Mouse (Mus musculus): ENCODE measurements around the gene Rbms3. TPM values are rescaled to one million over a fixed set of nuclear protein-coding genes. Genes with fewer than 3 reads are reported as not detected.

Rbms3 gene
- total RNA-seq, 2 experiments from 2014 or later: 10.9 to 11.6 TPM

GRCm38 (mm10) chr9:117491866-117492265 is 137.8 kb downstream of the Rbms3 start:
- no peak for DNase-seq
- intact Hi-C loops (cut with DNase I): no loop called here

GRCm38 (mm10) chr9:117484396-117484795 is 145.3 kb downstream of the Rbms3 start:
- intact Hi-C loops (cut with DNase I): no loop called here
- DNase-seq: no peak

- DNase-seq: no peak
- intact Hi-C loops (cut with DNase I): no loop called here
These were observed 153.0 kb downstream of the Rbms3 start for GRCm38 (mm10) chr9:117476753-117477152.

GRCm38 (mm10) chr9:117452816-117453215 is 176.9 kb downstream of the Rbms3 start:
- no peak for DNase-seq
- intact Hi-C loops (cut with DNase I): no loop called here

GRCm38 (mm10) chr9:117442611-117443010 is 187.1 kb downstream of the Rbms3 start:
- intact Hi-C loops (cut with DNase I): no loop called here
- no peak for DNase-seq

GRCm38 (mm10) chr9:117435856-117436255 is 193.9 kb downstream of the Rbms3 start:
- intact Hi-C loops (cut with DNase I): no loop called here
- DNase-seq: no peak

- no peak for DNase-seq
- intact Hi-C loops (cut with DNase I): no loop called here
These were observed 199.0 kb downstream of the Rbms3 start for GRCm38 (mm10) chr9:117430670-117431069.

GRCm38 (mm10) chr9:117429217-117430105 is 200.3 kb downstream of the Rbms3 start:
- no peak for DNase-seq
- intact Hi-C loops (cut with DNase I): no loop called here

- intact Hi-C loops (cut with DNase I): no loop called here
- no peak for DNase-seq
These were observed 206.5 kb downstream of the Rbms3 start for GRCm38 (mm10) chr9:117423259-117423658.

GRCm38 (mm10) chr9:117419874-117420485 is 209.7 kb downstream of the Rbms3 start:
- DNase-seq: no peak
- intact Hi-C loops (cut with DNase I): no loop called here

GRCm38 (mm10) chr9:117413181-117413580 is 216.5 kb downstream of the Rbms3 start:
- no peak for DNase-seq
- intact Hi-C loops (cut with DNase I): no loop called here

GRCm38 (mm10) chr9:117412584-117412983 is 217.1 kb downstream of the Rbms3 start:
- DNase-seq: no peak
- intact Hi-C loops (cut with DNase I): no loop called here

- intact Hi-C loops (cut with DNase I): no loop called here
- DNase-seq: no peak
These were observed 225.1 kb downstream of the Rbms3 start for GRCm38 (mm10) chr9:117404621-117405020.

GRCm38 (mm10) chr9:117400262-117400671 is 229.4 kb downstream of the Rbms3 start:
- no peak for DNase-seq
- intact Hi-C loops (cut with DNase I): no loop called here

- intact Hi-C loops (cut with DNase I): no loop called here
- DNase-seq: no peak
These were observed 232.6 kb downstream of the Rbms3 start for GRCm38 (mm10) chr9:117397071-117397470.

- DNase-seq: no peak
- intact Hi-C loops (cut with DNase I): no loop called here
These were observed 233.1 kb downstream of the Rbms3 start for GRCm38 (mm10) chr9:117396586-117396985.

GRCm38 (mm10) chr9:117393626-117394525 is 235.8 kb downstream of the Rbms3 start:
- peak; percentile 9 to 17 for DNase-seq
- intact Hi-C loops (cut with DNase I): no loop called here

GRCm38 (mm10) chr9:117388024-117388423 is 241.7 kb downstream of the Rbms3 start:
- no peak for DNase-seq
- intact Hi-C loops (cut with DNase I): no loop called here

- intact Hi-C loops (cut with DNase I): no loop called here
- no peak for DNase-seq
These were observed 248.8 kb downstream of the Rbms3 start for GRCm38 (mm10) chr9:117380876-117381275.

GRCm38 (mm10) chr9:117380076-117380475 is 249.6 kb downstream of the Rbms3 start:
- intact Hi-C loops (cut with DNase I): no loop called here
- no peak for DNase-seq

GRCm38 (mm10) chr9:117379448-117379983 is 250.2 kb downstream of the Rbms3 start:
- no peak for DNase-seq
- intact Hi-C loops (cut with DNase I): no loop called here
